Mouse (Mus musculus) forebrain, embryonic 11.5 days (tissue): ENCODE measurements around the gene Immp2l. TPM values are rescaled to one million over a fixed set of nuclear protein-coding genes. Genes with fewer than 3 reads are reported as not detected.

Experiments used
- ATAC-seq: fragments of 200-750 bp; cut with Nextera tagmentation; replicated peaks from 2 replicates; pipeline ENCODE4 v1.8.0; 2017; ENCODE audit warnings: moderate TSS enrichment; ENCODE audit not compliant: low FRiP score
- DNase-seq: peaks from one replicate; pipeline ENCODE4 v3.0.0-alpha.2; 2017; ENCODE audit warnings: low spot score
- H3K27ac ChIP-seq: fragments of 300-500 bp; sonication (generic); 2 replicates; pipeline ENCODE4 v1.5.1; 2014; ENCODE audit warnings: low read depth, low read length
- H3K27me3 ChIP-seq: fragments of 300-500 bp; sonication (generic); 2 replicates; pipeline ENCODE4 v1.6.1; 2014; ENCODE audit warnings: mild to moderate bottlenecking, low read length, mixed read lengths; ENCODE audit not compliant: control insufficient read depth, insufficient read depth
- H3K36me3 ChIP-seq: fragments of 300-500 bp; sonication (generic); 2 replicates; pipeline ENCODE4 v1.6.1; 2014; ENCODE audit warnings: mild to moderate bottlenecking, low read length, moderate library complexity, mixed read lengths; ENCODE audit not compliant: control insufficient read depth, insufficient read depth
- H3K4me1 ChIP-seq: fragments of 300-500 bp; sonication (generic); replicated peaks from 2 replicates; pipeline ENCODE4 v1.6.1; 2014; ENCODE audit warnings: low read length, mixed read lengths; ENCODE audit not compliant: control insufficient read depth, insufficient read depth
- H3K4me2 ChIP-seq: fragments of 300-500 bp; sonication (generic); 2 replicates; pipeline ENCODE4 v1.6.1; 2014; ENCODE audit warnings: low read depth, mild to moderate bottlenecking, low read length, moderate library complexity, mixed read lengths; ENCODE audit not compliant: severe bottlenecking
- H3K4me3 ChIP-seq: fragments of 300-500 bp; sonication (generic); 2 replicates; pipeline ENCODE4 v1.5.1; 2014; ENCODE audit warnings: low read depth, low read length
- H3K9ac ChIP-seq: fragments of 300-500 bp; sonication (generic); 2 replicates; pipeline ENCODE4 v1.6.1; 2014; ENCODE audit warnings: low read length
- H3K9me3 ChIP-seq: fragments of 300-500 bp; sonication (generic); 2 replicates; pipeline ENCODE4 v1.6.1; 2016; ENCODE audit warnings: low read length, mixed read lengths; ENCODE audit not compliant: control insufficient read depth
- WGBS: fragments of 180-500 bp; shearing (Covaris S2); extraction: QIAGEN DNeasy Blood & Tissue Kit; methylation state at CpG from one replicate; pipeline ENCODE4 v1.1.7; 2014; 5-methylcytosine and 5-hydroxymethylcytosine counted together
- polyA plus RNA-seq: library from polyadenylated mRNA; unstranded; fragments of >200 nt; fragmentation: Nextera tagmentation; extraction: Ambion mirVana; gene quantifications from 2 replicates; pipeline ENCODE4 v1.2.1, GENCODE M21; 2014

The Immp2l gene
- polyA plus RNA-seq, 1 experiment from 2014 or later: 10.9 TPM

- 93% methylated on average over 6 of the region's 6 CpGs for WGBS
- H3K4me3 ChIP-seq: no peak overlapping the region
- no peak for DNase-seq
- H3K27ac ChIP-seq: no peak overlapping the region
- no peak for ATAC-seq
- no peaks in the 10 kb centered on the region for H3K4me1 ChIP-seq
- H3K9ac ChIP-seq: no peak overlapping the region
- no peak overlapping the region for H3K4me2 ChIP-seq
- H3K9me3 ChIP-seq: no peaks in the 10 kb centered on the region
- no peaks in the 10 kb centered on the region for H3K27me3 ChIP-seq
- no peaks in the 10 kb centered on the region for H3K36me3 ChIP-seq
Measured at GRCm38 (mm10) chr12:41949841-41950241, 926.0 kb downstream of the Immp2l start.

GRCm38 (mm10) chr12:41950726-41951125 is 926.8 kb downstream of the Immp2l start:
- Histone ChIP-seq H3K4me1 (no peaks in the 10 kb centered on the region), H3K9me3 (no peaks in the 10 kb centered on the region), H3K4me3 (no peak overlapping the region), H3K36me3 (no peaks in the 10 kb centered on the region), H3K27me3 (no peaks in the 10 kb centered on the region), H3K9ac (no peak overlapping the region), H3K4me2 (no peak overlapping the region), H3K27ac (no peak overlapping the region)
- WGBS: 93% methylated on average over 2 of the region's 2 CpGs
- DNase-seq: no peak
- no peak for ATAC-seq

- no peak overlapping the region for H3K4me3 ChIP-seq
- no peaks in the 10 kb centered on the region for H3K4me1 ChIP-seq
- 72% methylated on average over 4 of the region's 4 CpGs for WGBS
- no peaks in the 10 kb centered on the region for H3K27me3 ChIP-seq
- no peaks in the 10 kb centered on the region for H3K9me3 ChIP-seq
- no peaks in the 10 kb centered on the region for H3K36me3 ChIP-seq
- no peak overlapping the region for H3K4me2 ChIP-seq
- DNase-seq (no peak), ATAC-seq (no peak)
- H3K9ac ChIP-seq: no peak overlapping the region
- no peak overlapping the region for H3K27ac ChIP-seq
Measured at GRCm38 (mm10) chr12:41961038-41961437, 937.1 kb downstream of the Immp2l start.

GRCm38 (mm10) chr12:41991408-41991807 is 967.5 kb downstream of the Immp2l start:
- ATAC-seq: no peak
- WGBS: 83% methylated on average over 1 of the region's 1 CpGs

More at GRCm38 (mm10) chr12:41991408-41991807, 967.5 kb downstream of the Immp2l start:
- Histone ChIP-seq H3K27me3 (no peaks in the 10 kb centered on the region), H3K4me2 (no peak overlapping the region), H3K4me1 (no peaks in the 10 kb centered on the region), H3K36me3 (no peaks in the 10 kb centered on the region), H3K9ac (no peak overlapping the region), H3K27ac (no peak overlapping the region), H3K4me3 (no peak overlapping the region), H3K9me3 (no peaks in the 10 kb centered on the region)
- no peak for DNase-seq
